Mouse (Mus musculus) cerebellum, adult 11 months (tissue): ENCODE measurements around the gene Map3k14.
"Not testable (repeated sequence)": the region's sequence is repeated elsewhere in the genome, so short reads cannot be mapped to it uniquely, and the experiment has no call there.

Experiments used
- DNase-seq: peaks from one replicate; pipeline ENCODE4 v3.0.0; 2022

The Map3k14 gene

DNA sequence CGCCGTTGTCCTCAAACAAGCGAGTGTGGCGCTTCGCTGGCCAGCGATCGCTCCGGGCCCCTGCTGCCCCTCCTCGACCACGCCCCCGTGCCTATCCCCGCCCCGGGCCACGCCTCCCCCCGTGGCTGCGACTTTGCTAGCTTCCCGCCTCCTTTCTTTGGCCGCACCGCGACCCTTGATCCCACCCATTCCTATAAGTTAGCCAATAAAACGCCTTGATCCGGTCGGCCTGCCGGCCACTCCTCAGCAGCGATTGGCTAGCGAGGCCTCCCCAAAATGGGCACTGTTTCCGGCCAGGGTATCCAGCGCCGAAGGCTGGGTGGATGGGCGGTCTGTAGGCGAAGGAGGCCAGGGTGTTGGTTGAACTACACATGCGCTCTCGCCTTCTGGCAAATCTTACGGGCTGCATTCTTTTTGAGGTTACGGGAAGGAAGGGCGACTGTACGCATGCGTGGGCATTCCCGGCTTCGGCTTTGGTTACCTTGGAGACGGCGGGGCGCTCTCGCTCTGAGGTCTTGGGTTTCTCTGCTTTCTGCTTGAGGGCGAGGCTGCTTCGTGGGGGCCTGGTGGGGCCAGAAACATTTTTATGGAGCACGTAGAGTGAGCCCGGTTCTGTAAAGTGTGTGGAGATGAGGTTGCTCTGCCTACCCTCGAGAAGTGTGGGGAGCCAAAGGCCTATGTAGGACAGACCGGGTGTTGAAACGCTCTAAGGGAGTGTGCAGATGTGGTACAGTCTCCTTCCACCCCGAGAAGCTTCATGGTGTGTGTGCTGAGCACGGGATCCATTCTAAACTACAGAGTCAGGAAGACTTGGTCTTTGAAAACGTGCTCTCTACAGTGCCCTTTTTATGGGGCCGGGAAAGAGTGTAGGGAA, at the start of gene Map3k14:
TSS of gene Map3k14 (minus strand) at position 127 of the 874 bp plus-strand sequence.
- peak; percentile 99 for DNase-seq

DNA sequence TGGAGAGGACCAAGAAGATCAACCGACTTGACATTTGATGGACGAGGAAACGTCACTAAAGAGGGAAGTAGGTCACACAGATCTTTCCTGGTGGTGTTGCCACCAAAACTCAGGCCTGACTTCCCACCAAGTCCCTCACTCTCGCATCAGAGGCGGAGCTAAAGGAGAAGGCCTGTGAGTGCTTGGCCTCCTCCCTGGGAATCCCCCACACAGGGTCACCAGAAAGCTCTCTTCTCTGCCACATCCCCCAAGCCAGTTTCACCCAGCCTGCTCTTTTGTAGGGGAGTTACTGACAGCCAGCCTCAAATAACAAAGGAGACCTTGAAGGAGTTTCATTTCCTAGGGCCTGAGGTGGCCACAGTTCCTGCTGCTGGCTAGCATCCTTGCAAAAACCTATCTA, 48.1 kb upstream of the Map3k14 start:
- DNase-seq, result no peak

DNA sequence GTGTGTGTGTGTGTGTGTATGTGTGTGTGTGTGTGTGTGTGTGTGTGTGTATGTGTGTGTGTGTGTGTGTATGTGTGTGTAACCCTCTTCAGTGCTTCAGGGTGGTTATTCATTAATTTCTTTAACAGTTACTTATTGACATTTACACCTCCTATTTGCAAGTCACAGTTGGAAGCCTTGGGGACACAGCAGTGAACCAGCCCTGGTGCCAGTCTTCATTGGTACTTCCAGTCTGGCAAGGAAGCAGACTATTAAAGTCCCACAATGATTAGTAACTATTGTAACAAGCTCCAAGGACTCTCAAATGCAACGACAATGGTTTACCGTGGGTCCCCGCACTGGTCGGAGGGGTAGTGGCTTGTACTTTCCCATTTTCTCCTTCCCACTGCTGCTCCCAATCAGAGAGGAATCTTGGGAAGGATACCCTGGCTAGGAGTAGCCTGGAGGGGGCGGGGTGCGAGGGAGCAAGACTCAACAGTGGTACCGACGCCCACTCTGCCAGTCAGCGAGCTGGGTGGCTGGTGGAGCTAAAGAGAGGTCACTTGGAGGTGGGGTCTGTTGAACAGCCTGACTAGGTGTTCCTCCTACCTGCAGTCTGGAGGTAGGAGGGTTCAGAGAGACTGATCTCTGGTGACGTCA, 47.6 kb upstream of the Map3k14 start:
- DNase-seq, result no peak

DNA sequence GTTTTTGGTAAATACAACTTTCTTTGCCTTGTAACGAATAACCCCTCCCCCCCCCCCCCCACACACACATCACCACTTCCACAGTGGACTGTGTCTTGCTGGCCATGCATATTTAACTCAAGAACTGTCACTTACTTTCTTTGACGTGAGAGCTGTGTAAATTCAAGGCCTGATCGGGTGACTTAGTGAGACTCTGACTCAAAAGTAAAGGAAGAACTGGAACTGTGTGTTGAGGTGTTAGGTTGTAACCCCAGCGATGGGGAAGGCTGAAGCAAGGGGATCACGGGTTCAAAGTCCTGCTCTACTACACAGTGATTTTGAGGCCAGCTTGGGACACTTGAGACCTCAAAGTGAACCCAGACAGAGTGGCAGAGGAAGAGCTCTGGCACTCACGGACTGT, 46.3 kb upstream of the Map3k14 start:
- no peak for DNase-seq

DNA sequence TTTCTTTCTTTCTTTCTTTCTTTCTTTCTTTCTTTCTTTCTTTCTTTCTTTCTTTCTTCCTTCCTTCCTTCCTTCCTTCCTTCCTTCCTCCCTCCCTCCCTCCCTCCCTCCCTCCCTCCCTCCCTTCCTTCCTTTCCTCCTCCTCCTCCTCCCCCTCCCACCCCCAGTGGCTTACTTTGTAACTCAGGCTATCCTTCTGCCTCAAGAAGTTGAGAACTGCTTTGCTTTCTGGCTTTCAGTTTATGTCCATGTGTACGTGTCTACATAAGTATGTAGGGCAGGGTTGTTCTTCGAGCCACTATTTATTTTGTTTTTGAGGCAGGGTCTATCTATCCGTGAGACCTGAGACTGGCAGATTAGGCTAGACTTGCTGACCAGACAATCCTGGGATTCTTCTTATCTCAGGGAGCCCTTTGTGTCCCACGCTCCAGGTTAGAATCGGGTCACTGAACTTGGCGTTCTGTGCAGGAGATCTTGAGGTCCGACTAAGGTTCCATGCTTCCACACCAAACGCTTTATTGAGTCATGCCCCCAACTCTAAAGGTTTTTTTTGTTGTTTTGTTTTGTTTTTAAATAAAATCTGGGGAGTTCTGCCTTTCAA, 45.5 kb upstream of the Map3k14 start:
- DNase-seq, result no peak

DNA sequence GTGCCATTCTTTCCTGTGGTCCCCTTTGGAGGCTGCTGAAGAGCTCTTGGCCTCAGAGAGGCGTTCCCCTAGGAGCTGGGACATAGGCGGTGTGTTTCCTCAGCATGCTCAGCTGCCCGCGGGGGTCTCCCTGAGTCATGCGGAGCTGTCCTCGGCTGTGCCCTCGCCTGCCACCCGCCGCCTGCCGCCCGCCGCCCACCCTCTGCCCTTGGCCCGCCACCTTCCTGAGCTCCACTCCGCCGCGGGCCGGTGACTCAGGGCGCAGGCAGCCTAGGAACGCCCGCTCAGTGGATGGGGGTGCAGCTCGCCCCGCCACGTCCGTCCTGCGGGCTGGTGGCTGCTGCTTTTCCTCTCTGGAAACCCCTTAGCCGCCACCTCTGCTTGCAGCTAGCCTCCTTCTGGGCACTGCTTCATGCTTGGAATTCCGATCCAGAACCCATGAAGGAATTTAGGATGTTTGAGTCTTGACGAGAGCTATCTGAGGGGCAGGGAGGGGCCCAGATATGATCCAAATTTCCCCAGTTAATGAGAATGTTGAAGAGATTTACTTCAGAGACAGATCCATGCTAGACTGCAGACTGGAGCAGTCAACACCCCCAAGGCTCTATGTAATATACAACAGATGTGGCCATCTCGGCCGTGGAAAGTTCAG, 44.8 kb upstream of the Map3k14 start:
- no peak for DNase-seq

DNA sequence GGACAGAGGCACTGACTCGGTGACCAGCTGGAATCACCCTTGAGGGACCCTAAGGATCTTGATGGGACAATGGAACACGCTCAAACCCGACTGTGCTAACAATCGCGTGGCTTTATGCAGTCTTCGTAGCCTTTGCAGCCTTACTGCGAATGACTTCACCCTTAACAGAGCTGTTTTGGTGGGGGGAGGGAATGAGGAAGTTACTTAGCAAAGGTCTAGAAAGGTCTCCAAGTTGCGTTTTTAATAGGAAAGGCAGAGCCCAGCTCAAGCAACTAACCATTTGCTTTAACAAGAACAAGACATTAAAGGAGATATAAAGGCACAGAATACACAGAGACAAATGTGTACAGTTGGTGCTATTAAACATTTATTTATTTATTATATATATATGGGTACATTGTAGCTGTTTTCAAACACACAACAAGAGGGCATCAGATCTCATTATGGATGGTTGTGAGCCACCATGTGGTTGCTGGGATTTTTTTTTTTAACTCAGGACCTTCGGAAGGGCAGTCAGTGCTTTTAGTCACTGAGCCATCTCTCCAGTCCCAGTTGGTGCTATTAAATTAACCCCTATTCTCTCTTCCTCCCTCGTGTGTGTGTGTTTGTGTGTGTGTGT, 42.8 kb upstream of the Map3k14 start:
- no peak for DNase-seq

DNA sequence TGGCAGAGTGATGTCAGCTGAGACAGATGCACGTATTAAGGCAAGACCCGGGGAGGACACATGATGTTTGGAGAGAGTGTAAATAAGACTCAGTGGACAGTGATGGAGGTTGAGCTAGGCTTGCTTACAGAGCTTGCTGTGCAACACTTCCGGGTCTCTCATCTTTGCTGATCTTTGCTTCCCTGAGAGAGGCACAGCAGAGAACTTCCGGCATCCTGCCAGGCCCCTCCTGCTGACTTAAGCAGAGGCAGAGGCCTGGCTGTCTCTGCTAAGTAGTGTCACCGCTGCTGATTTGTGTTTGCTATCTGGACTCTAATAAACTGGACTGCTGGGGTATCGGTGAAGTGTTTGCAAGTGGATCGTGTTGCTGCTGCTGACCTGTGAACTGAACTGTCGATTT, 40.6 kb upstream of the Map3k14 start:
- DNase-seq, result no peak

DNA sequence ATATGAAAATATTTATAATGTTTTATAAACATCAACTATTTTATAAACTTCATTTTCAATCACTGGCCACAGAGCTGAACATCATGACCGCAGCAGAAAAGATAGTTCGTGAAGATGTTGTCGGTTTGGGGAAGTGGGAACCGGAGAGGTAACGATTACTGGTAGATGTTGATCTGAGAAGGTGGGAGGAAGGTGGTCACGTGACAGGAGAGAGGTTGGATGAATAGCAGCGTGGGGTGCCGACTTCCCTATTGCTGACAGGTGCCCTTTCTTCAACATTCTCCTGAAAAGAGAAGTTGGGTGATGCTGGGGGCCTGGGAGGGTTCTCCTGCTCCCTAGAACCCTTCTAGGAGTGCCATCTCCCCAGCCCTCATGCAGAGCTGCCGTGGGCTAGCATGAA, 37.3 kb upstream of the Map3k14 start:
- no peak for DNase-seq

DNA sequence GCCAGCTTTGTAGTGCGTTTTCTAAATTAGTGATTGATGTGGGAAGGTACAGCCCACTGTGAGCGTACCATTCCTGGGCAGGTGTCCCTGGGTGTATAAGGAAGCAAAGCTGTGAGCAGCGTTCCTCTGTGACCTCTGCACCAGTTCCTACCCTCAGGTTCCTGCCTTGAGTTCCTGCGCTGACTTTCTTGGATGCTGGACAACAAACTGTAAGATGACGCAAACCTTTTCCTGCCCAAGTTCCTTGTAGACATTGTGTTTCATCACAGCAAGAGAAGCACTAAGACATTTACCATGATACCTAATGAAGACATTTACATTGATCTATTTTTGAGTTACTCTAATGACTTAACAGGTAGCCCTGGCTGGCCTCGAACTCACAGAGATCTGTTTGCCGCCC, 27.5 kb upstream of the Map3k14 start:
- no peak for DNase-seq

DNA sequence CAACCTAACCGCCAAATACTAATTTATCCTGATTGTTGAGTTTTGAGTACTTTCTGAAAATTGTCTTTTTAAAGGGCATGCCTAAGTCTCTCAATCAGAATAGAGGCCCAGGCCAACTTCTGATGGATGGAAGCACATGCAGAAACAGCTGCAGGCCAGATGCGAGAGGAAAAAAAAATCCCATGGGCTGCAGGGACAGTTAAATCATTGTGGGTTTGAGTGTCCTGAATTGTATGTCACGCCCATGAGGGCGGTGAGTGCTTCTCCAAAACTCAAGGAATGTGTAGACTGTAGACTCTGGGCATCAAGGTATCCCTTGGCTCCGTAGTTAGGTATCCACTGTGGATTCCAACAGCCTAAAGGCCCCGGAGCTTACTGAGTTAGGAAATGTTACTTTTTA, 26.8 kb upstream of the Map3k14 start:
- DNase-seq, result no peak

DNA sequence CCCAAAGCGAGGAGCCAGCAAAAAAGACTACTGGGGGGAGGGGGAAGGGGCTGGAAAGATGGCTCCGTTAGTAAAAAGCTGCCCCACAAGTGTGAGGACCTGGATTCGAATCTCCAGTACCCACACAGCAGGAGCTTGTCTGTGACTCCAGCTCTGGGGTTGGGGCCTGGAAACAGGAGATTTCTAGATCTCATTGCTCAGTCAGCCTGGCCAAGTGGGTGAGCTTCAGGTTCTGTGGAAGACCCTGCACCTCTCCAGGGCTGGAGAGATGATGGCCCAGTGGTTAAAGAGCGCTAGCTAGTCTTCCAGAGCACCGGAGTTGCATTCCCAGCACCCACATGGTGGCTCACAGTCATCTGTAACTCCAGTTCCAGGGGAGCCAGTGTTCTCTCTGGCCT, 25.6 kb upstream of the Map3k14 start:
- no peak for DNase-seq

DNA sequence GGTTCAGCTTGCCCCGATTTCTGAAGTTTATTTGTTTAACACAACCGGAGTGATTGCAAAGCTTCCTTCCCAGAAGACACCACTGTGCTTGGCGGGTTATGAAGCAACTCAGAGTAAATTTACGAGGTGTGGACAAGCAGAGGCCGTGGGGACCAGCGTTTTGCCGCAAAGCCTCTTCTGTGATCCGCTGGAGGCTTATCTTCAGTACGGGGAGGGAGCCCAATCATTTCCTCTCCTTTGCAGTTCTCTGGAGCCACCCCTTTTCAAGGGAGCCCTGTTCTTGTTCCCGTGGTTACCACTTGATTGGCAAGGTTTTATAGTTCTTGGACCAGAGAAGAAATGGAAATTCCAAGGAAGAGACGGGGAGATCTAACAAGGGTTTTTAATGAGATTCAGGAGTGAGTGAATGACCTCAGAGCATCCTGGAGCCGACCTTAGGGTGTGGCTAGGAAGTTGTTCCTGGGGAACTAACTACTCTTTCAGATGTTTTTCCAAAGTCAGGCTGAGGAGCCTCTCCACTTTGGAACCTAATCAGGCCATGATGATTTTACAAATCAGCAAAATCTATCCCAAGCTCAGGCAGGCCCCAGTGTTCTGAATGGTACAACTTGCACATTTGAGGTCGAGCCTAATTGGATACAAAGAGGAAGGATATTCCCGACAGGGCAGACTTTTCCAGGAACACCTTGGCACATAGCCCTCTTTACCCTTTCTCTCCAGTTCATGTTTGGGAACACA, 25.0 kb upstream of the Map3k14 start:
- DNase-seq, result no peak

DNA sequence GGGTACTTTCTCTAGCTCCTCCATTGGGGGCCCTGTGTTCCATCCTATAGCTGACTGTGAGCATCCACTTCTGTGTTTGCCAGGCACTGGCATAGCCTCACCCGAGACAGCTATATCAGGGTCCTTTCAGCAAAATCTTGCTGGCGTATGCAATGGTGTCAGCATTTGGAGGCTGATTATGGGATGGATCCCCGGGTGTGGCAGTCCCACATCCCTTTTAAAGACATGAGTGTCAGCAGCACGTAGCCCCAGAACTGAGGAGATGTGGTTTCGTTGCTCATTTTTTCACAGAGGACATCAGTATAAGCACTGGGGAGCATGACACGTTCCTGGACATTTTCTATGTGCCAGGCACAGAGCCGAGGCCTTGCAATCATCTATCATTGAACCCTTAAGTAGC, 23.6 kb upstream of the Map3k14 start:
- DNase-seq, result not testable (repeated sequence)

DNA sequence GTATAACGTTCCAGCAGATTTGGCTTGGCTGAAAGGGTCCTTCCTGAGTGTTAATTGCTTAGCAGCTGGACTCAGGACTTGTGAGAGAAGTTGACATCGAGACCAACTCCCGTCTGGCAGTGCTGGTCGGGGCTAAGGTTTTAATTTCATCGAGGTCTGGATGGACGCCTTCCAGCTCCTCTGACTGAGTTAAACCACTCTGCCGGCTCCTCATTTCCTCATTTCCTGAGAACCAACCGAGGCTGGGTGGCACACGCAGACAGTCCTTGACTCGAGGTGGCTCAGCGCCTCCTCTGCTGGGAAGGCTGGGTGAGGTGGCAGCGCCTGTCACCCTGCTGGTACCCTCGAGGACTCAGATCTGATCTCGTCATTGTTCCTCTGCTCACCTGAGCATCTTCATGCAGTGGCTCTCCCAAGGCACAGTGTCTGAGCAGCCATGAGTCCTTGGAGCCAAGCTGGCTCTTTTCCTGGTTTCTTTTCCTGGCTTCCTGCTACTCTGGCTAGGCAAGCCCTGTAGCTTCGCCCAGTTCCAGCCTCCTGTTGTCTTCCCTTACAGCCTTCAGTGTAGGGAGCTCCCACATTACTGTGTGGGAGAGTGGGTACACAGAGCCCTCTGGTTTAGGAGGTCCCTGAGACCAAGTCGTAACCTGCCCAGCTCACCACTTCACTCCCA, 21.2 kb upstream of the Map3k14 start:
- no peak for DNase-seq

DNA sequence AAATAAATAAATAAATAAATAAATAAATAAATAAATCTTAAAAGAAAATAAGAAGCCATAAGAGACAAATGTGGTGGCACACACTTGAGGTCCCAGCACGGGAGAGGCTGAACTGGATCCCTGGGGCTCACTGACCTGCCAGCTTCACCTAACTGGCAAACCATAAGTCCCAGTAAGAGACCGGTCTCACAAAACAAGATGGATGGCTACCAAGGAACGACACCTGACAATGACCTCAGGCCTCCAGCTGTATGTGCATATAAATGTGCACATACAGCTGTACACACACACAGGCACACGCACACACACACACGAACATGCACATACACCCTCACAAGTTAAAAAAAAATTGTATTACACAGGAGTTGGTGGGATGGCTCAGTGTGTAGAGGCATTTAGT, 19.6 kb upstream of the Map3k14 start:
- no peak for DNase-seq

DNA sequence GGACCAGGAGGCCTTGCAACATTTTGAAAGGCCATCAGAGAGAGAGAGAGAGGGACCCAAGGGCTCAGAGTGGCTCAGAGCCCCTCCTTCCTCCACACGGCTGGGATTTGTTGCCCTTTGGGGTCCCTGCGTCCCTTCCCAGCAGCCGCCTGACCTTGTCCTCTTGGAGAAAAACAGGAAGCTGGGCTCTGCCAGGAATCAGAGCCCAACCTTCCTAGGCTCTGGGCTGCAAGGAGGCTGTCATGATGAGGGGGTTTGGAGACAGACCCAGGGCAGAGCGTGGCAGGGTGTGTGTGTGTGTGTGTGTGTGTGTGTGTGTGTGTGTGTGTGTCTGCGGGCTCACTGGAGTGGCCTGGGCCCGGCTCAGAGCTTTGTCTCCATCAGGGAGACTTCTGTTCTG, 18.7 kb upstream of the Map3k14 start:
- DNase-seq, result no peak

DNA sequence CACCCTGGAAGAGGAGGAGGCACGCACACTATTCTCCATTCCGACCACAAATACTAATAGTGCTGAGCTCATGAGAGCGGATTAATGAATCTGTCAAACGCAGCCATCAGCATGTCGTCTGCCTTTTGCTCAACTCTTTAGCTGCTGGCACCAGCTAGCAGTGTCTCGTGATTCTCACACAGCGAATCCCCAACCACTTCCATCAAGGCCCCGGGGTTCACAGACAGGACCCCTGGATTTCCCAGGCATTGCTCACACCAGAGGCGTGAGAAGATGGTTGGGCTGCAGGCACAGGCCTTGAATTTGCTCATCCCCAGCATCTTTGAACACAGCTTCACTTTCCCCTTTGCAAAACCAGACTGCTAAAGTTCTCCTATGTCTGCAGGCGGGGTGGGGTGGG, 18.0 kb upstream of the Map3k14 start:
- no peak for DNase-seq

DNA sequence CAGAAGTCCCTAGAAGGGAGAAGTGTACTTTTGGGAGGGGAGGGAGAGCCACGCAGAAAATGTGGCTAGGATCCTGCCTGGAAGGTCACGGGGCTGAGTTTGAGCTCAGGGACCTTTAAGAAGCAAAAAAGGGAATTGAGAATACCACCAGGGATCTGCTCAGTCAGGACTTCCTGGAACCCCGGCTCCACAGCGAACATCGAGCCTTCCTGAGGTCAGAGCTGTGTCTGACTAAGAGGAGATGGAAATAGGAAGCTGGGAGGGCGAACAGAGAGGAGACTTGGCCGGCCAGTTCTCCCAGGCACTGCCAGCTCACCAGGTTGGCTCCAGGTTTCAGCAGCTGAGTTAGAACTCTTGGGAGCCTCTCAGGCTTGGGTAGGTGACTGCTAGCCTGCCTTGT, 14.5 kb upstream of the Map3k14 start:
- no peak for DNase-seq

DNA sequence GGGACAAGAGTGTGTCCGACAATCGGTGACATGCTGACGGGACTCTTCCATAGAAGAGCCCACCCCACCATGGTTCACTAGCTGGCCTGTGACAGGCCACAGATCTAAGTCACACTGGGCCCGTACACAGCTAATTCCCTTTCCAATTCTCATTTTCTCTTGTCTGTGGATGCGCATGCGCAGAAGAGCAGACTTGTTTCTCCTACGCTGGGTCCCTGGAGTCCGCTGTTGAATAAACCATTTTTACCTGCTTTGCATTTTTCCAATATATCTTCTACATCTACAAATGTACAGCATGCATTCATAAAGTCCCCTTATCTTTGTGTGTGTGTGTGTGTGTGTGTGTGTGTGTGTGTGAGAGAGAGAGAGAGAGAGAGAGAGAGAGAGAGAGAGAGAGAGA, 9.2 kb upstream of the Map3k14 start:
- DNase-seq, result no peak

DNA sequence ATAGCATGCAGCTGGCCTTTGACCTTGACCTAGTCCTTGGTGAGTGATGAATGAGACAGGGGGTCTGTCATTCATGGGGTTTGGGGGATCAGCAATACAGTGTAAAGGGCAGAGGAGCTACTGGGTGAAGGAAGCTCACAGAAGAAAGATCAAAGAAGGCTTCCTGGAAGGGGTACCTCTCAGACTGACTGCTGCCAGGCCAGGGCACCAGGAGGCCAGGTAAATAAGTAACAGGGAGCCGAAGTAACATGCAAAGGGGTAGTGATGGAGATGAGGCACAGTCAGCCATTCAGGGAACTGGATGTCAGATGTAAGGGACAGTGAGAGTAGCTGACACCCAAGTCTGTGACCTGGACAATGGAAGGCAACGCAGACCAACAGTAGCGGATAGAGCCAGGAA, 5.6 kb upstream of the Map3k14 start:
- DNase-seq, result no peak

DNA sequence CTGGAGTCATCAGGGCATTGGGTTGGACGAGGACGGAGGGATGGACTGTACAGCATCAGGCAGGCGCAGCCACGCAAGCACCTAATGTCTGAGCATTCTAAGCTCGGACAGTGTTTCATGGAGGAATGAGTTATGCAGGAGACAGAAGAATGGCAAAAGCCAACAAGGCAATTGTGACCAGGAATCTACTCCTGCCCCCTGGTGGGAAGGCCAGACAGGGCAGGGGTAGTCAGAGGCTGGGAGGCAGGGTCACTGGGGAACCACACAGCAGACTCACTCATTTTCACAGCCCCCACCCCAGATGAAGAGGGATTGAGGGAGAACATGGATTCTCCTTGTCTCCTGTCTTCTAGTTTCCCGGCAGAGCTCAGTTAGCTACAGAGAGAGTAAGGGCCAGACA, 4.7 kb upstream of the Map3k14 start:
- no peak for DNase-seq
